Mouse (Mus musculus) liver, postnatal 0 days (tissue): ENCODE data around the gene Tigd4.

Source experiments
- CTCF ChIP-seq: sonication (generic); IDR thresholded peaks from 2 replicates; pipeline ENCODE4 v1.5.1; 2016; ENCODE audit warnings: antibody characterized with exemption, low read depth
- EP300 ChIP-seq: IDR thresholded peaks from 2 replicates; pipeline ENCODE4 v1.6.1; 2016; ENCODE audit warnings: antibody characterized with exemption, low read depth, mild to moderate bottlenecking

GRCm38 (mm10) chr3:84618627-84619026 is 25.3 kb downstream of the Tigd4 start:
- TF ChIP-seq CTCF = no peak
- TF ChIP-seq EP300 = no peak
